ENCODE assay signal across 16 mouse cellular contexts in genomic region chr15:77807264-77807585, GRCm38 (mm10). TPM values are rescaled to one million over a fixed set of nuclear protein-coding genes. Genes with fewer than 3 reads are reported as not detected.
A peak's percentile ranks its signal among the peaks of the same experiment; 100 is the strongest.
DNase-seq lines count a peak whose midpoint lies in the region; ATAC-seq and TF ChIP-seq lines count a peak whose summit lies in the region.
"Had no signal": no experiment of that assay in that cellular context is flagged by ENCODE, and none has a peak within 500 bp of the region (broad histone marks: within the 10 kb centered on the region; RNA-seq: fewer than 3 reads in every experiment).

No protein-coding gene starts in this region.

- no peaks in the 10 kb centered on the region for H3K27me3 ChIP-seq in liver, embryonic 13.5 days
- no peaks in the 10 kb centered on the region for H3K27me3 ChIP-seq in liver, embryonic 11.5 days (replicated peaks; ENCODE audit: control insufficient read depth, insufficient read depth, low read length)
- no peaks in the 10 kb centered on the region for H3K27me3 ChIP-seq in thymus, adult 2 months (ENCODE audit: control insufficient read depth, insufficient read depth, low read length)
- no peaks in the 10 kb centered on the region for H3K27me3 ChIP-seq in kidney, embryonic 15.5 days
- H3K27me3 ChIP-seq: limb, embryonic 12.5 days; midbrain, embryonic 12.5 days; neural tube, embryonic 15.5 days; Patski had no signal

- H3K36me3 ChIP-seq in liver, embryonic 13.5 days: peaks cover 99% of the 10 kb centered on the region
- peaks cover 41% of the 10 kb centered on the region for H3K36me3 ChIP-seq in liver, embryonic 11.5 days (ENCODE audit: control insufficient read depth, insufficient read depth, low read length)
- peaks cover 54% of the 10 kb centered on the region for H3K36me3 ChIP-seq in thymus, adult 2 months (ENCODE audit: control insufficient read depth, insufficient read depth, low read length)
- peaks cover 97% of the 10 kb centered on the region for H3K36me3 ChIP-seq in kidney, embryonic 15.5 days

- H3K4me2 ChIP-seq in liver, embryonic 13.5 days: no peak overlapping the region
- no peak overlapping the region for H3K4me2 ChIP-seq in liver, embryonic 11.5 days
- H3K4me2 ChIP-seq in kidney, embryonic 15.5 days: no peak overlapping the region
- H3K4me2 ChIP-seq: limb, embryonic 12.5 days; midbrain, embryonic 12.5 days; neural tube, embryonic 15.5 days had no signal

- no peaks in the 10 kb centered on the region for H3K9me3 ChIP-seq in liver, embryonic 13.5 days (replicated peaks)
- no peaks in the 10 kb centered on the region for H3K9me3 ChIP-seq in liver, embryonic 11.5 days (ENCODE audit: control insufficient read depth, low read length)
- H3K9me3 ChIP-seq in kidney, embryonic 15.5 days (replicated peaks): no peaks in the 10 kb centered on the region
- H3K9me3 ChIP-seq: limb, embryonic 12.5 days; midbrain, embryonic 12.5 days; neural tube, embryonic 15.5 days had no signal

- H3K27ac ChIP-seq in gastrocnemius, adult 2 months: peak overlapping the region; percentile 82
- H3K27ac ChIP-seq in liver, embryonic 13.5 days: peak overlapping the region; percentile 23; the same call in 1 of the 2 replicates
- no peak overlapping the region for H3K27ac ChIP-seq in liver, embryonic 11.5 days (ENCODE audit: low read depth, low read length)
- peak overlapping the region; percentile 95 for H3K27ac ChIP-seq in embryonic fibroblast, embryonic 13.5 days (ENCODE audit: insufficient read depth, low read length)
- H3K27ac ChIP-seq in thymus, adult 2 months (ENCODE audit: control insufficient read depth, insufficient read depth, low read length): peak overlapping the region; percentile 92
- H3K27ac ChIP-seq in kidney, embryonic 15.5 days: no peak overlapping the region
- H3K27ac ChIP-seq: limb, embryonic 12.5 days; midbrain, embryonic 12.5 days; neural tube, embryonic 15.5 days had no signal

- ATAC-seq in liver, embryonic 13.5 days (ENCODE audit: low read depth): no peak
- ATAC-seq in liver, embryonic 11.5 days (replicated peaks; ENCODE audit: low FRiP score): no peak
- no peak for ATAC-seq in kidney, embryonic 15.5 days (replicated peaks; ENCODE audit: low FRiP score)
- ATAC-seq: hindbrain, embryonic 16.5 days had no signal

- H3K4me1 ChIP-seq in liver, embryonic 13.5 days (replicated peaks): peaks cover 35% of the 10 kb centered on the region
- peaks cover 13% of the 10 kb centered on the region; the same call in 1 of the 2 replicates for H3K4me1 ChIP-seq in liver, embryonic 11.5 days (replicated peaks; ENCODE audit: control insufficient read depth, insufficient read depth, low read length)
- H3K4me1 ChIP-seq in embryonic fibroblast, embryonic 13.5 days (ENCODE audit: control insufficient read depth, insufficient read depth, low read length): peaks cover 76% of the 10 kb centered on the region
- peaks cover 72% of the 10 kb centered on the region for H3K4me1 ChIP-seq in thymus, adult 2 months (replicated peaks; ENCODE audit: control insufficient read depth, insufficient read depth, low read length)
- H3K4me1 ChIP-seq in kidney, embryonic 15.5 days: peaks cover 31% of the 10 kb centered on the region

- TF ChIP-seq POLR2A in embryonic fibroblast, embryonic 13.5 days (IDR thresholded peaks at IDR 0.05; ENCODE audit: low read depth, low read length): no peak
- TF ChIP-seq POLR2A in thymus, adult 2 months (IDR thresholded peaks at IDR 0.05; ENCODE audit: control insufficient read depth, extremely low read depth, insufficient read depth, low read length, poor library complexity): no peak

- no peak overlapping the region for H3K4me3 ChIP-seq in gastrocnemius, adult 2 months
- H3K4me3 ChIP-seq in liver, embryonic 13.5 days (replicated peaks): no peak overlapping the region
- no peak overlapping the region for H3K4me3 ChIP-seq in liver, embryonic 11.5 days (ENCODE audit: low read depth, low read length)
- H3K4me3 ChIP-seq in embryonic fibroblast, embryonic 13.5 days (ENCODE audit: insufficient read depth, low read length): no peak overlapping the region
- H3K4me3 ChIP-seq in thymus, adult 2 months (ENCODE audit: control insufficient read depth, insufficient read depth, low read length): no peak overlapping the region
- H3K4me3 ChIP-seq in kidney, embryonic 15.5 days (replicated peaks): no peak overlapping the region
- H3K4me3 ChIP-seq: erythroblast, embryonic 14.5 days; limb, embryonic 12.5 days; midbrain, embryonic 12.5 days; neural tube, embryonic 15.5 days had no signal

- WGBS in liver, embryonic 13.5 days (ENCODE audit: insufficient replicate concordance): 61% methylated on average over 7 of the region's 7 CpGs
- WGBS in liver, embryonic 11.5 days: 68% methylated on average over 7 of the region's 7 CpGs
- WGBS in thymus, adult 2 months: 25% methylated on average over 7 of the region's 7 CpGs
- 78% methylated on average over 7 of the region's 7 CpGs for WGBS in kidney, embryonic 15.5 days

- DNase-seq in gastrocnemius, adult 2 months: no peak
- DNase-seq in gastrocnemius, postnatal 36 days: no peak
- DNase-seq in liver, embryonic 13.5 days: no peak
- DNase-seq in liver, embryonic 11.5 days (ENCODE audit: low spot score): no peak
- DNase-seq in thymus, adult 2 months: peak; percentile 55
- no peak for DNase-seq in left cerebral cortex, adult 18-20 months (ENCODE audit: low spot score in 2 of 2)
- DNase-seq: cerebellum, postnatal 25 days had no signal

- no peak for TF ChIP-seq CTCF in gastrocnemius, adult 2 months (IDR thresholded peaks at IDR 0.05)
- TF ChIP-seq CTCF in embryonic fibroblast, embryonic 13.5 days (IDR thresholded peaks at IDR 0.05; ENCODE audit: borderline replicate concordance, insufficient read depth, low read length): no peak
- no peak for TF ChIP-seq CTCF in thymus, adult 2 months (IDR thresholded peaks at IDR 0.05; ENCODE audit: borderline replicate concordance, control insufficient read depth, extremely low read depth, insufficient read depth, low read length, poor library complexity)

- H3K9ac ChIP-seq in liver, embryonic 13.5 days: no peak overlapping the region
- H3K9ac ChIP-seq in liver, embryonic 11.5 days (ENCODE audit: low read depth, low read length): no peak overlapping the region
- no peak overlapping the region for H3K9ac ChIP-seq in kidney, embryonic 15.5 days
- H3K9ac ChIP-seq: limb, embryonic 12.5 days; midbrain, embryonic 12.5 days; neural tube, embryonic 15.5 days had no signal

- intact Hi-C loops in gastrocnemius, adult 2 months (cut with DNase I): no loop called here
- intact Hi-C loops in gastrocnemius, postnatal 36 days (cut with DNase I): no loop called here

RNA-seq across cellular contexts. Expression of gene Myh9, which starts 34.8 kb away (rescaled TPM):
- 10 to 100 TPM; 37.4 to 57.4 TPM for total RNA-seq in gastrocnemius, adult 2 months (2021)
- 10 to 100 TPM; 48.4 to 49.1 TPM for total RNA-seq in gastrocnemius, postnatal 36 days (2021)
- 18.3 and 22.2 TPM in 2 replicates for polyA plus RNA-seq in liver, embryonic 13.5 days (2015; fragmentation: Nextera tagmentation; extraction: Ambion mirVana)
- 49.8 and 53.0 TPM in 2 replicates for polyA plus RNA-seq in liver, embryonic 11.5 days (2014; fragmentation: Nextera tagmentation; extraction: Ambion mirVana)
- 718 and 1,071 TPM in 2 replicates for polyA plus RNA-seq in embryonic fibroblast, embryonic 13.5 days (2011; ENCODE audit: insufficient read length, low read depth, missing spikeins)
- 167 and 193 TPM in 2 replicates for polyA plus RNA-seq in thymus, adult 2 months (2012; rRNA removed)
- 56.2 and 60.2 TPM in 2 replicates for polyA plus RNA-seq in kidney, embryonic 15.5 days (2015; fragmentation: Nextera tagmentation; extraction: Ambion mirVana)
- total RNA-seq in left cerebral cortex, adult 18-20 months (2021): 10 to 100 TPM; 74.4 to 78.9 TPM

RNA-seq across cellular contexts. Expression of gene Apol8, which starts 50.4 kb away (rescaled TPM):
- total RNA-seq in gastrocnemius, adult 2 months (2021): under 1 TPM; 0.08 to 0.31 TPM
- total RNA-seq in gastrocnemius, postnatal 36 days (2021): under 1 TPM in 1 of 2 experiments, not detected in 1; 0.47 TPM
- polyA plus RNA-seq in liver, embryonic 13.5 days (2015; fragmentation: Nextera tagmentation; extraction: Ambion mirVana): 29.8 and 34.9 TPM in 2 replicates
- 2.9 and 3.2 TPM in 2 replicates for polyA plus RNA-seq in liver, embryonic 11.5 days (2014; fragmentation: Nextera tagmentation; extraction: Ambion mirVana)
- 0.58 and 2.6 TPM in 2 replicates for polyA plus RNA-seq in embryonic fibroblast, embryonic 13.5 days (2011; ENCODE audit: insufficient read length, low read depth, missing spikeins)
- 0.08 and 0.11 TPM in 2 replicates for polyA plus RNA-seq in thymus, adult 2 months (2012; rRNA removed)
- 0.26 and 0.45 TPM in 2 replicates for polyA plus RNA-seq in kidney, embryonic 15.5 days (2015; fragmentation: Nextera tagmentation; extraction: Ambion mirVana)
- 1 to 10 TPM; 7.9 to 9.2 TPM for total RNA-seq in left cerebral cortex, adult 18-20 months (2021)
- polyA plus RNA-seq: large intestine, adult 2 months had no signal

Comparison
In these comparisons a context has a peak if more than half of its experiments do, and no peak if none do; other contexts are left out.
1. H3K27ac ChIP-seq: peak in gastrocnemius, adult 2 months (single experiment), liver, embryonic 13.5 days (single experiment), embryonic fibroblast, embryonic 13.5 days (single experiment) and thymus, adult 2 months (single experiment); none in liver, embryonic 11.5 days (single experiment) and kidney, embryonic 15.5 days (single experiment).